Comparison of ENCODE assay signal across 8 mouse cellular contexts in the genomic region with DNA sequence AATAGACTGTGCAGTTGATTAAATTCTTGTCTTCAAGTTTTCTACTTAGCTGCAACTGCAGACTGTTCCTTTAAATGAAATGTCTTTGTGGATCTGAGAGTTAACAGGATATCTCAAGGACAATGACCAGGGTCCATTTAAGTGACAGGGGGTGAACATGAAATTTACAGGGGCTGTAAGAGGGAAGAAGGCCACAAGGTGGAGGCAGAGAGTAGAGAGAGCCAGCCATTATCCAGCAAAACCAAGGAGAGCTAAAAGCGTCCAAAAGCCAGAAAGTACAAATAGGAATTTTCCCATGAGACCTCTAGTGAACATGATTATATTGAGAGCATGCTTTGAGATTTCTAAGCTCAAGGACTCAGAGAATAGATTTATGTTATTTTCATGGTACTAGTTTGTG.
DNase-seq lines count a peak whose midpoint lies in the region; ATAC-seq and TF ChIP-seq lines count a peak whose summit lies in the region.

No protein-coding gene starts in this region.

- H3K27me3 ChIP-seq in forebrain, embryonic 11.5 days (ENCODE audit: control insufficient read depth, insufficient read depth, low read length), result no peaks in the 10 kb centered on the region
- no peaks in the 10 kb centered on the region for H3K27me3 ChIP-seq in forebrain, embryonic 13.5 days
- no peaks in the 10 kb centered on the region for H3K27me3 ChIP-seq in midbrain, embryonic 10.5 days (ENCODE audit: low read depth, poor library complexity, severe bottlenecking)
- H3K27me3 ChIP-seq in midbrain, embryonic 16.5 days (ENCODE audit: control insufficient read depth, insufficient read depth, low read depth, low read length), result no peaks in the 10 kb centered on the region
- no peaks in the 10 kb centered on the region for H3K27me3 ChIP-seq in hindbrain, embryonic 16.5 days (replicated peaks; ENCODE audit: control insufficient read depth, insufficient read depth, low read length)

- TF ChIP-seq POLR2A in brain, embryonic 14.5 days (IDR thresholded peaks at IDR 0.05; ENCODE audit: borderline replicate concordance, extremely low read depth, insufficient read depth, insufficient read length, poor library complexity, severe bottlenecking), result no peak

- H3K4me1 ChIP-seq in forebrain, embryonic 11.5 days (replicated peaks; ENCODE audit: control insufficient read depth, insufficient read depth, low read length), result no peaks in the 10 kb centered on the region
- no peaks in the 10 kb centered on the region for H3K4me1 ChIP-seq in forebrain, embryonic 13.5 days
- no peaks in the 10 kb centered on the region for H3K4me1 ChIP-seq in midbrain, embryonic 10.5 days
- H3K4me1 ChIP-seq in midbrain, embryonic 16.5 days (ENCODE audit: control insufficient read depth, insufficient read depth, low read length), result no peaks in the 10 kb centered on the region
- H3K4me1 ChIP-seq in hindbrain, embryonic 16.5 days (ENCODE audit: control insufficient read depth, insufficient read depth, low read depth, low read length), result no peaks in the 10 kb centered on the region

- H3K9me3 ChIP-seq in forebrain, embryonic 11.5 days (ENCODE audit: control insufficient read depth, low read length), result no peaks in the 10 kb centered on the region
- H3K9me3 ChIP-seq in forebrain, embryonic 13.5 days (replicated peaks), result no peaks in the 10 kb centered on the region
- H3K9me3 ChIP-seq in midbrain, embryonic 10.5 days (replicated peaks), result no peaks in the 10 kb centered on the region
- no peaks in the 10 kb centered on the region for H3K9me3 ChIP-seq in midbrain, embryonic 16.5 days (replicated peaks; ENCODE audit: control insufficient read depth, low read length, poor library complexity, severe bottlenecking)
- no peaks in the 10 kb centered on the region for H3K9me3 ChIP-seq in hindbrain, embryonic 16.5 days (ENCODE audit: control insufficient read depth, low read length)

- peak; percentile 69; the same call in 1 of the 2 replicates for ATAC-seq in forebrain, embryonic 11.5 days (replicated peaks; ENCODE audit: low FRiP score)
- no peak for ATAC-seq in forebrain, embryonic 13.5 days
- ATAC-seq in midbrain, embryonic 16.5 days, result no peak
- peak; percentile 50; the same call in 1 of the 2 replicates for ATAC-seq in hindbrain, embryonic 16.5 days

- H3K9ac ChIP-seq in forebrain, embryonic 11.5 days (ENCODE audit: low read length), result no peak overlapping the region
- no peak overlapping the region for H3K9ac ChIP-seq in forebrain, embryonic 13.5 days
- no peak overlapping the region for H3K9ac ChIP-seq in midbrain, embryonic 16.5 days (ENCODE audit: low read depth, low read length)
- H3K9ac ChIP-seq in hindbrain, embryonic 16.5 days (ENCODE audit: low read depth, low read length), result no peak overlapping the region

- no peaks in the 10 kb centered on the region for H3K36me3 ChIP-seq in forebrain, embryonic 11.5 days (ENCODE audit: control insufficient read depth, insufficient read depth, low read length)
- H3K36me3 ChIP-seq in forebrain, embryonic 13.5 days (ENCODE audit: poor library complexity, severe bottlenecking), result no peaks in the 10 kb centered on the region
- H3K36me3 ChIP-seq in midbrain, embryonic 10.5 days, result no peaks in the 10 kb centered on the region
- no peaks in the 10 kb centered on the region for H3K36me3 ChIP-seq in midbrain, embryonic 16.5 days (ENCODE audit: control insufficient read depth, insufficient read depth, low read length)
- no peaks in the 10 kb centered on the region for H3K36me3 ChIP-seq in hindbrain, embryonic 16.5 days (ENCODE audit: control insufficient read depth, insufficient read depth, low read length)

- peak; percentile 74; the same call in 1 of the 2 replicates for TF ChIP-seq CTCF in brain, embryonic 14.5 days (IDR thresholded peaks at IDR 0.05; ENCODE audit: borderline replicate concordance, extremely low read depth, insufficient read depth, insufficient read length)

- no peak overlapping the region for H3K4me2 ChIP-seq in forebrain, embryonic 11.5 days (ENCODE audit: low read depth, low read length, severe bottlenecking)
- no peak overlapping the region for H3K4me2 ChIP-seq in forebrain, embryonic 13.5 days
- H3K4me2 ChIP-seq in midbrain, embryonic 16.5 days (ENCODE audit: low read length), result no peak overlapping the region
- H3K4me2 ChIP-seq in hindbrain, embryonic 16.5 days (ENCODE audit: low read length), result no peak overlapping the region

- H3K4me3 ChIP-seq in forebrain, embryonic 11.5 days (ENCODE audit: low read depth, low read length), result no peak overlapping the region
- no peak overlapping the region for H3K4me3 ChIP-seq in forebrain, embryonic 13.5 days
- no peak overlapping the region for H3K4me3 ChIP-seq in midbrain, embryonic 10.5 days
- no peak overlapping the region for H3K4me3 ChIP-seq in midbrain, embryonic 16.5 days (ENCODE audit: low read depth, low read length)
- H3K4me3 ChIP-seq in hindbrain, embryonic 16.5 days (ENCODE audit: low read length), result no peak overlapping the region

- H3K27ac ChIP-seq in forebrain, embryonic 11.5 days (ENCODE audit: low read depth, low read length), result no peak overlapping the region
- H3K27ac ChIP-seq in forebrain, embryonic 13.5 days, result no peak overlapping the region
- H3K27ac ChIP-seq in midbrain, embryonic 10.5 days (replicated peaks), result no peak overlapping the region
- no peak overlapping the region for H3K27ac ChIP-seq in midbrain, embryonic 16.5 days (ENCODE audit: low read length)
- H3K27ac ChIP-seq in hindbrain, embryonic 16.5 days (ENCODE audit: low read depth, low read length), result no peak overlapping the region

- DNase-seq in forebrain, embryonic 11.5 days (ENCODE audit: low spot score), result peak; percentile 71
- peak; percentile 52 for DNase-seq in midbrain, embryonic 10.5 days (ENCODE audit: low spot score)
- DNase-seq in brain, embryonic 14.5 days (ENCODE audit: low read depth), result peak; percentile 82
- peak; percentile 73 for DNase-seq in mesoderm, embryonic 11.5 days (ENCODE audit: low read depth, low spot score)
- no peak for DNase-seq in cerebellum, adult 11 months

- WGBS in forebrain, embryonic 11.5 days, result 0% methylated on average over 1 of the region's 1 CpGs
- 0% methylated on average over 1 of the region's 1 CpGs for WGBS in forebrain, embryonic 13.5 days
- 9% methylated on average over 1 of the region's 1 CpGs for WGBS in midbrain, embryonic 10.5 days
- WGBS in midbrain, embryonic 16.5 days, result 0% methylated on average over 1 of the region's 1 CpGs
- WGBS in hindbrain, embryonic 16.5 days, result 3% methylated on average over 1 of the region's 1 CpGs

Comparison
In these comparisons a context has a peak if more than half of its experiments do, and no peak if none do; other contexts are left out.
1. ATAC-seq: peak in forebrain, embryonic 11.5 days (single experiment) and hindbrain, embryonic 16.5 days (single experiment); none in forebrain, embryonic 13.5 days (single experiment) and midbrain, embryonic 16.5 days (single experiment).